Mouse (Mus musculus) lung, embryonic 16.5 days (tissue): ENCODE results near the gene Bri3. TPM values are rescaled to one million over a fixed set of nuclear protein-coding genes. Genes with fewer than 3 reads are reported as not detected.

Experiments used
- ATAC-seq: fragments of 200-750 bp; cut with Nextera tagmentation; 2 replicates; pipeline ENCODE4 v1.8.0; 2017; ENCODE audit warnings: low read depth, mild to moderate bottlenecking, moderate library complexity
- H3K27ac ChIP-seq: fragments of 300-500 bp; sonication (generic); 2 replicates; pipeline ENCODE4 v1.5.1; 2014; ENCODE audit warnings: mild to moderate bottlenecking, control low read depth, low read length
- H3K27me3 ChIP-seq: fragments of 300-500 bp; sonication (generic); 2 replicates; pipeline ENCODE4 v1.6.1; 2014; ENCODE audit warnings: low read depth, low read length, mixed read lengths; ENCODE audit not compliant: control insufficient read depth, insufficient read depth
- H3K36me3 ChIP-seq: fragments of 300-500 bp; sonication (generic); 2 replicates; pipeline ENCODE4 v1.6.1; 2014; ENCODE audit warnings: low read length; ENCODE audit not compliant: control insufficient read depth, insufficient read depth
- H3K4me1 ChIP-seq: fragments of 300-500 bp; sonication (generic); replicated peaks from 2 replicates; pipeline ENCODE4 v1.6.1; 2014; ENCODE audit warnings: low read length, mixed read lengths; ENCODE audit not compliant: control insufficient read depth, insufficient read depth
- H3K4me2 ChIP-seq: fragments of 300-500 bp; sonication (generic); 2 replicates; pipeline ENCODE4 v1.6.1; 2014; ENCODE audit warnings: low read depth, low read length, control low read depth
- H3K4me3 ChIP-seq: fragments of 300-500 bp; sonication (generic); 2 replicates; pipeline ENCODE4 v1.5.1; 2014; ENCODE audit warnings: mild to moderate bottlenecking, low read length, control low read depth
- H3K9ac ChIP-seq: fragments of 300-500 bp; sonication (generic); 2 replicates; pipeline ENCODE4 v1.6.1; 2014; ENCODE audit warnings: low read length, control low read depth
- H3K9me3 ChIP-seq: fragments of 300-500 bp; sonication (generic); 2 replicates; pipeline ENCODE4 v1.6.1; 2016; ENCODE audit warnings: low read length; ENCODE audit not compliant: control insufficient read depth
- WGBS: fragments of 180-500 bp; shearing (Covaris S2); extraction: QIAGEN DNeasy Blood & Tissue Kit; methylation state at CpG from one replicate; pipeline ENCODE4 v1.1.7; 2014; 5-methylcytosine and 5-hydroxymethylcytosine counted together
- polyA plus RNA-seq: library from polyadenylated mRNA; unstranded; fragments of >200 nt; fragmentation: Nextera tagmentation; extraction: Ambion mirVana; gene quantifications from 2 replicates; pipeline ENCODE4 v1.2.1, GENCODE M21; 2015

The Bri3 gene
- polyA plus RNA-seq, 1 experiment from 2014 or later: 114 TPM

GRCm38 (mm10) chr5:144226220-144226619 is 18.0 kb upstream of the Bri3 start:
- Histone ChIP-seq H3K4me3 (no peak overlapping the region), H3K36me3 (no peaks in the 10 kb centered on the region), H3K9me3 (no peaks in the 10 kb centered on the region), H3K27ac (no peak overlapping the region), H3K4me2 (no peak overlapping the region), H3K4me1 (peaks cover 11% of the 10 kb centered on the region), H3K9ac (no peak overlapping the region), H3K27me3 (no peaks in the 10 kb centered on the region)
- ATAC-seq: no peak
- WGBS: 27% methylated on average over 11 of the region's 11 CpGs

- Histone ChIP-seq H3K27me3 (no peaks in the 10 kb centered on the region), H3K36me3 (no peaks in the 10 kb centered on the region), H3K9ac (no peak overlapping the region), H3K27ac (no peak overlapping the region), H3K4me1 (no peaks in the 10 kb centered on the region), H3K9me3 (0 out of 2 replicates have a peak, but pooled peaks cover 2% of the 10 kb centered on the region), H3K4me3 (no peak overlapping the region), H3K4me2 (no peak overlapping the region)
- ATAC-seq: no peak
- 81% methylated on average over 7 of the region's 7 CpGs for WGBS
Observed at GRCm38 (mm10) chr5:144230216-144230615, 14.0 kb upstream of the Bri3 start.

- Histone ChIP-seq H3K27me3 (no peaks in the 10 kb centered on the region), H3K27ac (no peak overlapping the region), H3K4me3 (no peak overlapping the region), H3K4me1 (no peaks in the 10 kb centered on the region), H3K9ac (no peak overlapping the region), H3K9me3 (0 out of 2 replicates have a peak, but pooled peaks cover 2% of the 10 kb centered on the region), H3K36me3 (no peaks in the 10 kb centered on the region), H3K4me2 (no peak overlapping the region)
- no peak for ATAC-seq
- WGBS: 68% methylated on average over 1 of the region's 1 CpGs
Observed at GRCm38 (mm10) chr5:144231410-144231809, 12.8 kb upstream of the Bri3 start.

GRCm38 (mm10) chr5:144232531-144232930 is 11.7 kb upstream of the Bri3 start:
- WGBS: 78% methylated on average over 5 of the region's 5 CpGs
- no peak for ATAC-seq
- no peak overlapping the region for H3K4me2 ChIP-seq
- 0 out of 2 replicates have a peak, but pooled peaks cover 2% of the 10 kb centered on the region for H3K9me3 ChIP-seq
- no peak overlapping the region for H3K27ac ChIP-seq
- H3K9ac ChIP-seq: no peak overlapping the region
- H3K36me3 ChIP-seq: no peaks in the 10 kb centered on the region
- H3K4me3 ChIP-seq: no peak overlapping the region
- no peaks in the 10 kb centered on the region for H3K27me3 ChIP-seq
- H3K4me1 ChIP-seq: no peaks in the 10 kb centered on the region

DNA sequence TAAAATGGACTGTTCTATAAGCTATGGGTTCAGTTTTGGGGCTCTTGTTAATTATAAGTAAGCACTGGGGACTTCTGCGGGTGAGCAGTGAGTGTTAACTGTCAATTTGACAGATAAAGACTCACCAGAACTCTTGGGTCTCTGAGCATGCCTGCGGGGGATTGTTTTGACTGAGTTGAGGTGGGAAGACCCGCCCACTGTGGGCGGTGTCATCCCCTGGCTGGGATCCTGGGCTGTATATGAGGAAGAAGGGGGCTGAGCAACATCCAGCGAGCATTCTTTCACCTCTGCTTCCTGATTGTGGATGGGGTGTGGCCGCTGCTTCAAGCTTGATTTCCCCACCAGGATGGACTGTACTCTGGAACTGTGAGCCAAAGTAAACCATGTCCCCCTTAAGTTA is 10.0 kb upstream of the Bri3 start:
- Histone ChIP-seq H3K9me3 (0 out of 2 replicates have a peak, but pooled peaks cover 2% of the 10 kb centered on the region), H3K27me3 (no peaks in the 10 kb centered on the region), H3K4me3 (no peak overlapping the region), H3K27ac (0 out of 2 replicates have a peak overlapping the region, but pooled peaks have one; percentile 52), H3K4me2 (no peak overlapping the region), H3K4me1 (no peaks in the 10 kb centered on the region), H3K9ac (no peak overlapping the region), H3K36me3 (no peaks in the 10 kb centered on the region)
- no peak for ATAC-seq
- WGBS: 63% methylated on average over 6 of the region's 6 CpGs

- H3K4me2 ChIP-seq: no peak overlapping the region
- WGBS: 66% methylated on average over 7 of the region's 7 CpGs
- H3K9ac ChIP-seq: no peak overlapping the region
- H3K4me3 ChIP-seq: no peak overlapping the region
- H3K9me3 ChIP-seq: 0 out of 2 replicates have a peak, but pooled peaks cover 2% of the 10 kb centered on the region
- no peaks in the 10 kb centered on the region for H3K27me3 ChIP-seq
- no peaks in the 10 kb centered on the region for H3K4me1 ChIP-seq
- H3K36me3 ChIP-seq: no peaks in the 10 kb centered on the region
- H3K27ac ChIP-seq: 0 out of 2 replicates have a peak overlapping the region, but pooled peaks have one; percentile 52
- ATAC-seq: peak; percentile 46
Observed at GRCm38 (mm10) chr5:144234714-144235113, 9.5 kb upstream of the Bri3 start.

- no peak for ATAC-seq
- H3K27ac ChIP-seq: no peak overlapping the region
- H3K4me1 ChIP-seq: no peaks in the 10 kb centered on the region
- no peaks in the 10 kb centered on the region for H3K27me3 ChIP-seq
- no peak overlapping the region for H3K4me2 ChIP-seq
- 79% methylated on average over 1 of the region's 1 CpGs for WGBS
- 0 out of 2 replicates have a peak, but pooled peaks cover 2% of the 10 kb centered on the region for H3K9me3 ChIP-seq
- H3K4me3 ChIP-seq: no peak overlapping the region
- no peaks in the 10 kb centered on the region for H3K36me3 ChIP-seq
- H3K9ac ChIP-seq: no peak overlapping the region
Observed at GRCm38 (mm10) chr5:144238969-144239368, 5.3 kb upstream of the Bri3 start.

GRCm38 (mm10) chr5:144245592-144245991 is 1.4 kb downstream of the Bri3 start:
- no peak for ATAC-seq
- WGBS: 70% methylated on average over 2 of the region's 2 CpGs
- H3K36me3 ChIP-seq: no peaks in the 10 kb centered on the region

GRCm38 (mm10) chr5:144246669-144247068 is 2.4 kb downstream of the Bri3 start:
- H3K9me3 ChIP-seq: peaks cover 3% of the 10 kb centered on the region; the same call in 1 of the 2 replicates
- no peak overlapping the region for H3K9ac ChIP-seq
- no peaks in the 10 kb centered on the region for H3K36me3 ChIP-seq
- no peak overlapping the region for H3K4me2 ChIP-seq
- no peak for ATAC-seq
- WGBS: 43% methylated on average over 7 of the region's 7 CpGs
- no peaks in the 10 kb centered on the region for H3K27me3 ChIP-seq
- peaks cover 13% of the 10 kb centered on the region for H3K4me1 ChIP-seq
- H3K4me3 ChIP-seq: no peak overlapping the region
- H3K27ac ChIP-seq: 0 out of 2 replicates have a peak overlapping the region, but pooled peaks have one; percentile 84

More at GRCm38 (mm10) chr5:144245592-144245991, 1.4 kb downstream of the Bri3 start:
- peaks cover 13% of the 10 kb centered on the region for H3K4me1 ChIP-seq
- H3K27ac ChIP-seq: no peak overlapping the region
- H3K4me2 ChIP-seq: no peak overlapping the region
- H3K4me3 ChIP-seq: no peak overlapping the region
- no peak overlapping the region for H3K9ac ChIP-seq
- no peaks in the 10 kb centered on the region for H3K27me3 ChIP-seq
- peaks cover 3% of the 10 kb centered on the region; the same call in 1 of the 2 replicates for H3K9me3 ChIP-seq
